Mouse (Mus musculus) ES-E14 (cell line): ENCODE data around the gene Chrnd. TPM values are rescaled to one million over a fixed set of nuclear protein-coding genes. Genes with fewer than 3 reads are reported as not detected.

Experiments used
- DNase-seq: peaks from one replicate; pipeline ENCODE4 v3.0.0-alpha.2; 2013; ENCODE audit warnings: low read depth, low spot score
- H3K27ac ChIP-seq: 2 replicates; pipeline ENCODE4 v1.5.1; 2012; ENCODE audit warnings: low read depth, mild to moderate bottlenecking, low read length, moderate library complexity, mixed read lengths; ENCODE audit not compliant: poor library complexity, insufficient read depth, severe bottlenecking
- H3K36me3 ChIP-seq: 2 replicates; pipeline ENCODE4 v1.6.1; 2012; ENCODE audit warnings: mild to moderate bottlenecking, low read length, moderate library complexity, mixed read lengths; ENCODE audit not compliant: control insufficient read depth, poor library complexity, insufficient read depth, severe bottlenecking
- H3K4me1 ChIP-seq, 2 experiments: fragments of 150-350 bp in 1 of 2; sonication (generic) in 1 of 2; 2 replicates each; pipeline ENCODE4 v1.6.1; 2012; ENCODE audit warnings: low read length in 2 of 2, mild to moderate bottlenecking in 1 of 2, mixed read lengths in 1 of 2; ENCODE audit not compliant: control insufficient read depth in 2 of 2, insufficient read depth in 2 of 2, poor library complexity in 1 of 2
- H3K4me3 ChIP-seq, 2 experiments: fragments of 150-350 bp in 1 of 2; sonication (generic) in 1 of 2; 2 replicates each; pipeline ENCODE4 v1.5.1; 2012; ENCODE audit warnings: low read length in 2 of 2, low read depth in 1 of 2, mild to moderate bottlenecking in 1 of 2, mixed read lengths in 1 of 2; ENCODE audit not compliant: insufficient read depth in 1 of 2, poor library complexity in 1 of 2, severe bottlenecking in 1 of 2
- H3K9ac ChIP-seq: 2 replicates; pipeline ENCODE4 v1.6.1; 2012; ENCODE audit warnings: low read depth, mild to moderate bottlenecking, low read length, mixed read lengths; ENCODE audit not compliant: poor library complexity, insufficient read depth, severe bottlenecking
- H3K9me3 ChIP-seq: fragments of 150-350 bp; sonication (generic); 2 replicates; pipeline ENCODE4 v1.6.1; 2012; ENCODE audit warnings: low read depth, mild to moderate bottlenecking, low read length; ENCODE audit not compliant: control insufficient read depth, insufficient read depth
- CHD2 ChIP-seq: IDR thresholded peaks from 2 replicates; pipeline ENCODE4 v1.6.1; 2014; ENCODE audit warnings: mild to moderate bottlenecking, low read depth, low read length, inconsistent platforms
- HCFC1 ChIP-seq: IDR thresholded peaks from 2 replicates; pipeline ENCODE4 v1.6.1; 2012; ENCODE audit warnings: low read length, inconsistent platforms, borderline replicate concordance; ENCODE audit not compliant: insufficient read depth
- MAFK ChIP-seq: IDR thresholded peaks from 2 replicates; pipeline ENCODE4 v1.6.1; 2014; ENCODE audit warnings: mild to moderate bottlenecking, low read depth, low read length, inconsistent platforms; ENCODE audit not compliant: insufficient read depth
- ZC3H11A ChIP-seq: IDR thresholded peaks from 2 replicates; pipeline ENCODE4 v1.6.1; 2012; ENCODE audit warnings: low read depth, mild to moderate bottlenecking, inconsistent platforms, low read length, borderline replicate concordance
- ZNF384 ChIP-seq: IDR thresholded peaks from 2 replicates; pipeline ENCODE4 v1.6.1; 2012; ENCODE audit warnings: low read depth, low read length, inconsistent platforms
- in situ Hi-C, 2 experiments: fragments of 600-800 bp; cut with MboI; formaldehyde crosslinking; loops; one replicate each; pipeline ENCODE4 v1.15.1; 2025; ENCODE audit warnings: low sequenced_read_pairs in 2 of 2, inconsistent platforms in 1 of 2; ENCODE audit not compliant: unreplicated experiment in 2 of 2
- total RNA-seq: library from RNA; depleted of rRNA; stranded (reverse); fragments of 300-350 nt; gene quantifications from 2 replicates; pipeline ENCODE4 v1.2.3, GENCODE M21; 2012; rRNA removed

The Chrnd gene
- total RNA-seq, 1 experiment = 0.13 TPM

DNA sequence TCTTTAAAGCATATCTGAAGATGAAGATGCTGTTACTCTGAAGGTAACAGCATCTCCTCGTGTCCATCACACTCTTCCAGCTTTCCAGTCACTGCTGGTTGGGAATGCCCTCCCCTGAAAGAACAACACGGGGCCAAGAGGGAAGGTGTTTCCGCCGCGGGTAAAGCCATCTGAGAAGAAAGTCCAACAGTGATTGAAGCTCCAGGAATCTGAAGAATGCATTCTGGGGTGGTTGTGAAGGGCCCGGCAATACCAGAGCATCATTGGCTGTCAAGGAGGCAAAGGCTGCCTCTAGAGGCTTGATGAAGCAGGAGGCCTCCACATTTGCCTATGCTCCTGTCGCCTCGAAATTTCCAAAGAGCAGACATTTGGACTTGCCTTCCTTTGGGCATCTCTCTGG, 48.6 kb downstream of the Chrnd start:
- DNase-seq = no peak
- Histone ChIP-seq H3K27ac (no peak overlapping the region), H3K9me3 (no peaks in the 10 kb centered on the region), H3K4me1 (peaks cover 3 to 20% of the 10 kb centered on the region in 2 experiments; a peak in 3 of 4 replicates), H3K4me3 (no peak overlapping the region), H3K9ac (0 out of 2 replicates have a peak overlapping the region, but pooled peaks have one; percentile 14), H3K36me3 (peaks cover 20% of the 10 kb centered on the region)
- no peak for TF ChIP-seq CHD2
- TF ChIP-seq ZNF384 = no peak
- TF ChIP-seq MAFK = no peak
- TF ChIP-seq HCFC1 = no peak
- no peak for TF ChIP-seq ZC3H11A
- in situ Hi-C loops = no loop called here

DNA sequence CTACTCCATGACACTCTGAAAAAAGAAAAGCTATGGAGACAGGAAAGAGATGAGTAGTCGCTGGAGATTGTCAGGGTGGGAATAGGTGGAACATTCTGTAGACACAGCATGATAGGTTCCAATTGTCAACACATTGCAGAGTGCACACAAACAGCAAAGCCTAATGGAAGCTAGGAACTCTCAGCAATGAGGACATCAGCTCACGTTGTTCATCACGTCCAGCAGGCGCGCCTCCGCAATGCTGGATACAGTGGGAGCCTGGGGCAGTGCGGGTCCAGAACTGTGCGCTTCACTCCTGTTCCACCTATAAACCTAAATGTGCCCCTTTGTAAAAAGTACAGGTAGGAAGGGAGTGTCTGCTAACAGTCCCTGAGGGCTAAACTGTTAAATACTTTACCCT, 52.6 kb downstream of the Chrnd start:
- in situ Hi-C loops = no loop called here
- H3K4me1 ChIP-seq = peaks cover 3 to 9% of the 10 kb centered on the region in 2 experiments; a peak in 3 of 4 replicates
- no peak overlapping the region for H3K4me3 ChIP-seq
- H3K9ac ChIP-seq = no peak overlapping the region
- DNase-seq = no peak
- H3K27ac ChIP-seq = no peak overlapping the region
- no peaks in the 10 kb centered on the region for H3K9me3 ChIP-seq
- no peak for TF ChIP-seq ZC3H11A
- TF ChIP-seq HCFC1 = no peak
- no peak for TF ChIP-seq ZNF384
- TF ChIP-seq MAFK = no peak
- no peak for TF ChIP-seq CHD2
- peaks cover 11% of the 10 kb centered on the region for H3K36me3 ChIP-seq

DNA sequence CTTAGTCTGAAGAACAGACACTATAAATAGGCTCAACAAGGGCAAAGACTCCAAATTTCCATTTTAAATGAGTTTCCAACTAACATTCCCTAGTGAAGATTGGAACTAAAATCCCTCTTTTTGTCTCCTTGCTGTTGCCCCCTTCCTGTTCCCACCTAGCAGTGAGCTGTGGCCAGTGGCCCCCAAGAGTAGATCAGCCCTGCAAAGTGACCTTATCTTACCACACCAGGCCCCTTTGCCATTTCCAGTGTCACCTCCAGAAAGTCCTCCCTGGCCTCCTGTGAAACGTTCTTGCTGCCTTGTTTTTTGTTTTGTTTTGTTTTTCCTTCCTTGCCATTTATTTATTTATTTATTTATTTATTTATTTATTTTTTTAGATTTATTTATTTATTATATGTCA, 55.0 kb downstream of the Chrnd start:
- Histone ChIP-seq H3K4me3 (no peak overlapping the region), H3K9ac (no peak overlapping the region), H3K36me3 (no peaks in the 10 kb centered on the region), H3K27ac (no peak overlapping the region), H3K9me3 (no peaks in the 10 kb centered on the region), H3K4me1 (peaks cover 0 to 5% of the 10 kb centered on the region in 2 experiments; a peak in 1 of 4 replicates)
- TF ChIP-seq ZNF384 (0 out of 2 replicates have a peak, but pooled peaks have one; percentile 23), MAFK (no peak)
- no peak for DNase-seq
- in situ Hi-C loops = no loop called here

DNA sequence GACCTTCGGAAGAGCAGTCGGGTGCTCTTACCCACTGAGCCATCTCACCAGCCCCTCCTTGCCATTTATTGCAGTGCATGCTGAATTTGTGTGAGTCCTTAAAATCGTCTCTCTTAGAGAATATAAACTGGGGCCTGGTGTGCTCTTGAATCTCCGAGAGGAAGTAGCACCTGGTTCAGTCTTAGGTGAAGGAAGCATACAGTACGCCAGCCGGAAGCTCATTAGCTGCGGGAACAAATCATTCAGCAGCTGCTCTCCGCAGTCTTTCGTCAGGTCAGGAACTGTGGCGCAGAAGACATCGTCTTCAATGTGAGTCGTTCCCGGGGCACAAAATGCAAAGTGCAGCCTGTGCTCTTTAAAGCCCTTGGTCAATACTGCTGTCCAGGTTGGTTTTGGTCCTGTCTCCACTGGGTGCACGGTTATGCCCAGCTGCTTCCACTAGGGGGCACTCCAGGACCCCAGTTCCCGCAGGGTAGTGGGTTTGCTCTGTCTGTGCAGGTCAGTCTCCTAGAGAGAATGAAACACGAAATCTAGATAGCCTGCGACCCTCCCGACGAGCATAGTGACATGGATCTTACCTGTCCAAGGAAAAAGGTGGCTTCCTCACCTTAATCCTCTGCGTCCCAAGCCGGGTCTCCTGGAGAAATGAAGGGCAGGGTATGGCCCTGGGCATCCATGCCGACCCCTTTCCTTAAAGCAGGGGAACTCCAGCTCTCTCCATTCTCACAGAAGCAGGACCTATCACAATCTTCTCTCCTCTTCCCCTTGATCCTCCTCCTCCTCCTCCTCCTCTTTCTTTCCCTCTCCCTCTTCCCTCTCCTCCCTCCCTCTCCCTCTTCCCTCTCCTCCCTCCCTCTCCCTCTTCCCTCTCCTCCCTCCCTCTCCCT, 55.8 kb downstream of the Chrnd start:
- Histone ChIP-seq H3K27ac (no peak overlapping the region), H3K4me3 (peak overlapping the region; percentile 30 to 35; a peak in 3 of 4 replicates)

More for the DNA sequence above, 55.8 kb downstream of the Chrnd start:
- in situ Hi-C loops = no loop called here
- H3K36me3 ChIP-seq = no peaks in the 10 kb centered on the region
- H3K9me3 ChIP-seq = no peaks in the 10 kb centered on the region
- peak; percentile 70 for DNase-seq
- peak overlapping the region; percentile 51; the same call in 1 of the 2 replicates for H3K9ac ChIP-seq
- TF ChIP-seq CHD2 (no peak), ZNF384 (no peak), ZC3H11A (peak; percentile 77; the same call in 1 of the 2 replicates), HCFC1 (no peak), MAFK (no peak)
- H3K4me1 ChIP-seq = peaks cover 0 to 5% of the 10 kb centered on the region in 2 experiments; a peak in 1 of 4 replicates

Other genes with a start within 250 kb of the Chrnd start
- gene Alppl2, start 100.7 kb upstream of the Chrnd start, total RNA-seq = 2.4 and 5.2 TPM in 2 replicates
- gene Alpi, start 89.0 kb upstream of the Chrnd start, total RNA-seq = not detected in 2 replicates
- not detected in 2 replicates for gene Akp3, start 65.6 kb upstream of the Chrnd start, total RNA-seq
- gene Ecel1, start 34.1 kb upstream of the Chrnd start, total RNA-seq = 1.1 and 2.9 TPM in 2 replicates
- 0.36 and 0.37 TPM in 2 replicates for gene Prss56, start 7.3 kb upstream of the Chrnd start, total RNA-seq
- gene Chrng, start 14.1 kb downstream of the Chrnd start, total RNA-seq = 0.13 and 0.16 TPM in 2 replicates
- gene Eif4e2, start 23.3 kb downstream of the Chrnd start, total RNA-seq = 165 and 221 TPM in 2 replicates
- 1.3 and 1.8 TPM in 2 replicates for gene Efhd1, start 73.8 kb downstream of the Chrnd start, total RNA-seq
- 58.7 and 69.2 TPM in 2 replicates for gene Gigyf2, start 136.4 kb downstream of the Chrnd start, total RNA-seq
- 0.27 and 0.95 TPM in 2 replicates for gene Kcnj13, start 204.1 kb downstream of the Chrnd start, total RNA-seq